Mouse (Mus musculus) lung, adult 2 months (tissue): ENCODE measurements around the gene Wdr54.

ENCODE experiments used
- CTCF ChIP-seq: fragments of 200-500 bp; IDR thresholded peaks from 2 replicates; pipeline ENCODE4 v1.5.1; 2011; ENCODE audit warnings: mild to moderate bottlenecking, low read length, control low read depth; ENCODE audit not compliant: insufficient read depth
- POLR2A ChIP-seq: fragments of 200-500 bp; IDR thresholded peaks from 2 replicates; pipeline ENCODE4 v1.6.1; 2011; ENCODE audit warnings: low read depth, mild to moderate bottlenecking, control low read depth, low read length, borderline replicate concordance; ENCODE audit errors: extremely low read depth

- TF ChIP-seq CTCF = no peak
- peak; percentile 72; the same call in 1 of the 2 replicates for TF ChIP-seq POLR2A
These were observed 18.6 kb downstream of the Wdr54 start for GRCm38 (mm10) chr6:83137576-83137950.
